Mouse (Mus musculus) right cerebral cortex, postnatal 4 days (tissue): ENCODE measurements at regions not wholly inside any gene's neighbourhood (a gene's known extent, or its start where the extent isn't known, plus 50 kb on each side); places are given as distances from the start of the nearest gene placed in this dataset.

Source experiments
- DNase-seq: peaks from one replicate; pipeline ENCODE4 v3.0.0-alpha.2; 2022

DNA sequence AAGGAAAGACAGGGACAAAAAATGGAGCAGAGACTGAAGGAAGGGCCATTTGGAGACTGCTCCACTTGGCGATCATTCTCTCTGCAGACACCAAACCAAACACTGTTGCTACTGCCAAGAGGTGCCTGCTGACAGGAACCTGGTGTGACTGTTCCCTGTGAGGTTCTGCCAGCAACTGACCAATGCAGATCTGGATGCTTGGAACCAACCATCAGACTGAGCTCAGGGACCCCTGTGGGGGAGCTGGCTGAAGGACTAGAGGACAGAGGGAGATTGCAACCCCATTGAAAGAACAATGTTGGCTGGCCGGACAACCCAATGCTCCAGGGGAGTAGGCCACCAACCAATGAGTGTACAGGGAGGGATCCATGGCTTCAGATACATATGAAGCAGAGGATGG is 139.2 kb upstream of the Cep126 start:
- DNase-seq = no peak

DNA sequence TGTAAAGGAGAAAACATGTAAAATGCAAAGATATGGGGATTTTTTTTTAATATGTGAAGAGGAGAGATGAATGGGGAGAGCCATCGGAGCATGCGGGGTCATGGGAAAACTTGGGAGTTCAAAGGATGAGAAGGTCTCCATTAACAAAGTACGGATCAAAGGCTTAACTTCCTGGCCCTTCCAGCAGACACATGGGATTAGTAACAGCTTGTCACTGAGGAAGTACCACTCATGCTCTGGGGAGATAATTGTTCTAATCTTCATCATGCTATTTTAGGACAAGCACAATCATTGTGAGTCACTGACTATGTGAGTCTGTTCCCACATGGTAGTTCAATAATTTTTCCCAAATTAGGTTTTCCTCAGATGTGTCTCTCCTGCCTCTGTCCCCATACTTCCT is 115.4 kb upstream of the Cep126 start:
- DNase-seq = no peak

DNA sequence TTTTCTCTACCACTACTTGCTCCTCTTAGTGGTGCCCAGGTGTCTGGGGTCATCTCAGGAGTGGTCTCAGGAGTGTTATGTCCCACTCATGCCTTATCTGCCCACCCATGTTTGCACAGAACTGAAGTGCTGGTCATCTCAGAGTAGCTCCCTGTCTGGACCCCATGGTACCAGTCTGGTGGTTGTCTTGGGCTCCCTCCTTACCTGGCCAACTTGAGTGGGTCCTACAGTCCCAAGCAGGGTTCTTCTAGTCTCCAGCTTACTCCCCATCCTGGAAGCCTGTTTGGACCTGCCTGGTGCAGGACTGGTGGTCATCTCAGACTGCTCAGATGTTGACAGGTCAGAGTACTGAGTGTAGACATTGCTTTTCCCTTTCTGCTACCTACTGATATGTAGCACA is 94.0 kb upstream of the Cep126 start:
- no peak for DNase-seq

DNA sequence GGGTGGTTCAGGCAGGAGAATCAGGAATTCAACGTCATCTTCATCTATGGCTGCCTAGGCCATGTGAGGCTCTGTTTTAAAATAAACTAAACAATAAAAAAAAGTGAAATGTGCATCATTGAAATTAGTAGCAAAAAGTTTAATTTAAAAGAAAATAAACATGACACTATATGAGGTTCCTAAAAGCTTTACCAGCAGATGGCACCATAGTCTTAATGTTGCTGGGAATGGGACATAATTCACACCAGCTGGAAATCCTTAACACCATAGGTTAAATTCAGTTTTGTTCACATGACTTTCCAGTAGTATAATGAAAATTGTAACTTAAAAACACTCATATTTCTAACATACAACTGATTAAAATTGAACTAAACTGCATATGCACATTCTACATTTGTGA is 92.3 kb upstream of the Cep126 start:
- DNase-seq = no peak

DNA sequence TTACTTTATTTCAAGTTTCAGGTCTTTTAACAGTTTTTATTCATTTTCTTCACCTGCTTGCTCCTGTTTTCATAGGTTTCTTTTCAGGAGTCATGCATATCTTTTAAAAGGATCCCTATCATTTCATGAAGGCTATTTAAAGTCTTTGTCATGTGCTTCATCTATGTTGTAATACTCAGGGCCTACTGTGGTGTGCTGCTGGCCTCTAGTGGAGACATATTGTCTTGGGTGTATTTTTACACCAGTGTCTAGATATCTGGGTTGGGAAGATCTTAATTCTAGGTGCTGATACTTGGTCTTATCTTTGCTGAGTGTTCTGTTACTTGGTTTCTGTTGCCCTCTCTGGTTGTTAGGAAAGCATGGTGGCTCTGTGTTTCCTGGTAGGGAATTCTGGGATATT is 74.8 kb upstream of the Cep126 start:
- DNase-seq = peak; percentile 31

DNA sequence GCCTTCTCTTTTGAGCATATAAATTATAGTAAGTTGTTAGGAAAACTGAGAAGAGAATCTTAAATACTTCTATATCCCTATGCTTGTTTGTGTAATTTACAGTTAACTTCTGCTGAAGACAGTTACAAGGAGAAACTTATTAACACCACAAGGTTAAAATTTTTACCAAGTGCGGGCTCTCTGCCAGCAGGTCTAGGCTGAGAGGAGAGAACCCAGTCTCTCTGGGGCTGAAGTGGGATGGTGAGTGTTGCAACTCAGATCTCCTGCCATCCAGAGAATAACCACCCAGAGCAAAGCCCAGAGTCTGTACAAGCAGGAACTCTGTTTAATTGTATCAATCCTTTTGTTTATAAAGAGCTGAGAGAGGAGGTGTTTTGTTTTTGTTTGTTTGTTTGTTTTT is 51.3 kb upstream of the Cep126 start:
- DNase-seq = no peak
